In the genomic region with DNA sequence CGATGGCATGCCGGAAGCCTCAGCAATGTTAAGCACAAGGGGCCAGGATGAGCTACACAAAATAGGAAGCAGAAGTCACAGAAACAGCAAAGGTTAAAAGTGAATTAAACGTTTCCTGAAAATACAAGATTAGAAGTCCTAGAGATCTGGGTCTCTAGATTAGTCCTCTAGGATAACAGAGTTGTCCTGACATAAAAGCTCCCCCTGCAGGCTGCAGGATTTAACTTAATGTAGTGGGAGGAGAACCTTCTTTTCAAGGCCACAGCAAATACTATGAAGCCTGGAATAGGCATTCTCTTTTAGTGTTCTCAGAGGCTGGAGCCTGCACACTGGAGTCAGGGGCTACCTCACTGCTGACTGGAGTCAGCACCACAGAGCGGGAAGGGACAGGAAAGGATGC, we compare ENCODE assay signal across 12 mouse cellular contexts.
A peak's percentile ranks its signal among the peaks of the same experiment; 100 is the strongest.
DNase-seq lines count a peak whose midpoint lies in the region; ATAC-seq and TF ChIP-seq lines count a peak whose summit lies in the region.
"Had no signal": no experiment of that assay in that cellular context is flagged by ENCODE, and none has a peak within 500 bp of the region (broad histone marks: within the 10 kb centered on the region; RNA-seq: fewer than 3 reads in every experiment).

No protein-coding gene starts in this region.

- peak; percentile 42 to 54 for DNase-seq in cerebellum, postnatal 10 days
- no peak for DNase-seq in cerebellum, adult 2 months
- peak; percentile 12 to 13 for DNase-seq in layer of hippocampus, postnatal 10 days (ENCODE audit: low spot score in 2 of 2)
- DNase-seq in layer of hippocampus, postnatal 36 days, result no peak
- peak; percentile 53 to 77 for DNase-seq in adrenal gland, postnatal 36 days
- peak; percentile 56 for DNase-seq in lung, postnatal 36 days
- DNase-seq in spleen, adult 12 weeks (ENCODE audit: low spot score), result no peak
- DNase-seq: B cell, adult 2 months had no signal

- no peak for TF ChIP-seq CTCF in cerebellum, adult 2 months (IDR thresholded peaks at IDR 0.05; ENCODE audit: borderline replicate concordance, insufficient read depth, low read depth, low read length)

- H3K4me1 ChIP-seq in cerebellum, adult 2 months (ENCODE audit: control insufficient read depth, insufficient read depth, low read length), result no peaks in the 10 kb centered on the region
- no peaks in the 10 kb centered on the region for H3K4me1 ChIP-seq in forebrain, embryonic 15.5 days
- H3K4me1 ChIP-seq: hindbrain, embryonic 10.5 days had no signal

- no peak overlapping the region for H3K9ac ChIP-seq in forebrain, embryonic 15.5 days (replicated peaks)

- no peak overlapping the region for H3K27ac ChIP-seq in cerebellum, adult 2 months (ENCODE audit: insufficient read depth, low read length)
- no peak overlapping the region for H3K27ac ChIP-seq in forebrain, embryonic 15.5 days (replicated peaks)
- H3K27ac ChIP-seq: hindbrain, embryonic 10.5 days; macrophage had no signal

- no peaks in the 10 kb centered on the region for H3K27me3 ChIP-seq in cerebellum, adult 2 months (ENCODE audit: control insufficient read depth, insufficient read depth, low read length)
- no peaks in the 10 kb centered on the region for H3K27me3 ChIP-seq in forebrain, embryonic 15.5 days

- TF ChIP-seq POLR2A in cerebellum, adult 2 months (IDR thresholded peaks at IDR 0.05; ENCODE audit: borderline replicate concordance, insufficient read depth, low read length), result no peak

- no peaks in the 10 kb centered on the region for H3K9me3 ChIP-seq in forebrain, embryonic 15.5 days
- H3K9me3 ChIP-seq: hindbrain, embryonic 10.5 days had no signal

- 72% methylated on average over 4 of the region's 4 CpGs for WGBS in cerebellum, adult 2 months
- WGBS in forebrain, embryonic 15.5 days, result 74% methylated on average over 4 of the region's 4 CpGs

- no peaks in the 10 kb centered on the region for H3K36me3 ChIP-seq in forebrain, embryonic 15.5 days
- H3K36me3 ChIP-seq: hindbrain, embryonic 10.5 days had no signal

- no peak overlapping the region for H3K4me3 ChIP-seq in cerebellum, adult 2 months (replicated peaks; ENCODE audit: insufficient read depth, low read depth, low read length)
- no peak overlapping the region for H3K4me3 ChIP-seq in forebrain, embryonic 15.5 days
- H3K4me3 ChIP-seq: erythroblast, embryonic 14.5 days; hindbrain, embryonic 10.5 days had no signal

- H3K4me2 ChIP-seq in forebrain, embryonic 15.5 days (replicated peaks), result no peak overlapping the region

- ATAC-seq in forebrain, embryonic 15.5 days (replicated peaks), result no peak

Comparison
In these comparisons a context has a peak if more than half of its experiments do, and no peak if none do; other contexts are left out.
1. DNase-seq: peak in cerebellum, postnatal 10 days (2 of 2), layer of hippocampus, postnatal 10 days (2 of 2), adrenal gland, postnatal 36 days (2 of 2) and lung, postnatal 36 days (single experiment); none in cerebellum, adult 2 months (0 of 2), layer of hippocampus, postnatal 36 days (0 of 2) and spleen, adult 12 weeks (single experiment).